Mouse (Mus musculus): ENCODE measurements around the gene Gm10330.
"Not testable (repeated sequence)": the region's sequence is repeated elsewhere in the genome, so short reads cannot be mapped to it uniquely, and the experiment has no call there.

The Gm10330 gene

GRCm38 (mm10) chr12:23780165-23780564, at the start of gene Gm10330:
Gene Gm10330 (minus strand): TSS chr12:23780265.
- DNase-seq (ENCODE audit: extremely low read depth, low read depth) = not testable (repeated sequence)

DNA sequence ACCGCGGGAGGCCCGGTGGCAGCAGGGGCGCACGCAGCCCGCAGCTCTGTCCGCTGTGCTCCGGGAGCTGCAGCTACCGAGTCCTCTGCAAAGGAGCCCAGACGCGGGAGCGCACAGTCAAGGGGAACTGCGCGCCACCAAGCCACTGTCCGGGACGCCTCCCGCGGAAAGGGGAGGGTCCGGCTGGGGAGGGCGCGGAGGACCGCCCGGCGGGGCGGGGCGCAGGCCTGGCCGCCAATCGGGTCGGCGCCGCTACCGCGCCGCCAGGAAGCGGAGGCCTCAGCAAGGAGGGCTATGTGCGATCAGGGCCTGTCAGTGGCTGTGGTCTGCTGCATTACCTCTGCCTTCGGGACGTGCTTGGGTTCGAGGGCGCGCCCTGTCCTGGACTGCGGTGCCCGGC, 20.7 kb upstream of the Gm10330 start:
- DNase-seq (ENCODE audit: extremely low read depth, low read depth) = not testable (repeated sequence)

DNA sequence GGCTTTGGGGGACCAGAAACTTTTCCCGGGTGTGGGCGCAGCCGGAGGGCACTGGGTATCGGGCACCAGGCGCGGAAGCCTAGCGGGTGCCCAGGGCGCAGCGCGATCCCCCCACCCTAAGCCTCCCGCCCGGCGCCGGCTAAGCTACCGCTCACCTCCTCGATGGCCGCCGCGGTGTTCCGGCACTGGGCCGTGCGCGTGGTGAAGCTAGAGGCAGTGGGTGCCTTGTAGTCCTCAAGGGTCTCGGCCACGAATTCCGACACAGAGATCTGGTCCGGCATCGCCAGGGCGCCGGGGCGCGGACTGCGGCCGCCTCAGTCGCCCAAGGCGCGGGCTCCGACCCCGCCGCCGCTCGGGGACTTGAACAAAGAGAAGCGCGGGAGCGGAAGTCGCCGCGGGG, 20.3 kb upstream of the Gm10330 start:
- not testable (repeated sequence) for DNase-seq (ENCODE audit: extremely low read depth, low read depth)

All from MEL-GATA-1-ER (cell line).